Mouse (Mus musculus) stomach, postnatal 0 days (tissue): ENCODE data around the gene Il1rapl2.

Source experiments
- CTCF ChIP-seq: IDR thresholded peaks from 2 replicates; pipeline ENCODE4 v1.5.1; 2016; ENCODE audit warnings: antibody characterized with exemption, low read depth, mild to moderate bottlenecking, moderate library complexity
- EP300 ChIP-seq: optimal IDR thresholded peaks from 2 replicates; pipeline ENCODE3; 2016; ENCODE audit warnings: antibody characterized with exemption

GRCm38 (mm10) chrX:137806231-137807114 lies 236.1 kb downstream of the Il1rapl2 start:
- no peak for TF ChIP-seq CTCF
- TF ChIP-seq EP300, result no peak
